Mouse (Mus musculus): Measurements from ENCODE around the gene Sorcs2. TPM values are rescaled to one million over a fixed set of nuclear protein-coding genes. Genes with fewer than 3 reads are reported as not detected.
A peak's percentile ranks its signal among the peaks of the same experiment; 100 is the strongest.

Sorcs2 gene
- total RNA-seq, 2 experiments from 2014 or later, result 49.2 to 54.8 TPM

GRCm38 (mm10) chr5:36154879-36155485 lies 243.0 kb downstream of the Sorcs2 start:
- Histone ChIP-seq H3K4me3 (no peak overlapping the region), H3K27ac (peak overlapping the region; percentile 55; the same call in 1 of the 2 replicates)
- TF ChIP-seq CTCF (conservative IDR thresholded peaks at IDR 0.05), result no peak
- no peak for DNase-seq (ENCODE audit: low spot score in 2 of 2)

GRCm38 (mm10) chr5:36153261-36153660 lies 244.7 kb downstream of the Sorcs2 start:
- no peak for DNase-seq (ENCODE audit: low spot score in 2 of 2)
- no peak overlapping the region for H3K4me3 ChIP-seq
- no peak for TF ChIP-seq CTCF (conservative IDR thresholded peaks at IDR 0.05)
- H3K27ac ChIP-seq, result no peak overlapping the region

- DNase-seq (ENCODE audit: low spot score in 2 of 2), result no peak
- Histone ChIP-seq H3K27ac (no peak overlapping the region), H3K4me3 (no peak overlapping the region)
- no peak for TF ChIP-seq CTCF (conservative IDR thresholded peaks at IDR 0.05)
These were observed 246.9 kb downstream of the Sorcs2 start for GRCm38 (mm10) chr5:36151086-36151485.

- DNase-seq (ENCODE audit: low spot score in 2 of 2), result no peak
- peak; percentile 54 for TF ChIP-seq CTCF (conservative IDR thresholded peaks at IDR 0.05)
These were observed 248.8 kb downstream of the Sorcs2 start for GRCm38 (mm10) chr5:36149098-36149497.

GRCm38 (mm10) chr5:36146589-36146988 lies 251.3 kb downstream of the Sorcs2 start:
- Histone ChIP-seq H3K4me3 (no peak overlapping the region), H3K27ac (no peak overlapping the region)
- DNase-seq (ENCODE audit: low spot score in 2 of 2), result no peak
- no peak for TF ChIP-seq CTCF (conservative IDR thresholded peaks at IDR 0.05)

More at GRCm38 (mm10) chr5:36149098-36149497, 248.8 kb downstream of the Sorcs2 start:
- H3K27ac ChIP-seq, result no peak overlapping the region
- H3K4me3 ChIP-seq, result no peak overlapping the region

GRCm38 (mm10) chr5:36144560-36144959 lies 253.4 kb downstream of the Sorcs2 start:
- TF ChIP-seq CTCF (conservative IDR thresholded peaks at IDR 0.05), result no peak
- Histone ChIP-seq H3K27ac (no peak overlapping the region), H3K4me3 (no peak overlapping the region)
- DNase-seq (ENCODE audit: low spot score in 2 of 2), result no peak

GRCm38 (mm10) chr5:36141676-36142255 lies 256.2 kb downstream of the Sorcs2 start:
- TF ChIP-seq CTCF (conservative IDR thresholded peaks at IDR 0.05), result no peak
- Histone ChIP-seq H3K4me3 (no peak overlapping the region), H3K27ac (no peak overlapping the region)
- DNase-seq (ENCODE audit: low spot score in 2 of 2), result no peak

- TF ChIP-seq CTCF (conservative IDR thresholded peaks at IDR 0.05), result peak; percentile 59
- Histone ChIP-seq H3K27ac (no peak overlapping the region), H3K4me3 (no peak overlapping the region)
- DNase-seq (ENCODE audit: low spot score in 2 of 2), result no peak
These were observed 256.8 kb downstream of the Sorcs2 start for GRCm38 (mm10) chr5:36141112-36141511.

- H3K4me3 ChIP-seq, result no peak overlapping the region
- no peak overlapping the region for H3K27ac ChIP-seq
- DNase-seq (ENCODE audit: low spot score in 2 of 2), result no peak
- no peak for TF ChIP-seq CTCF (conservative IDR thresholded peaks at IDR 0.05)
These were observed 258.2 kb downstream of the Sorcs2 start for GRCm38 (mm10) chr5:36139766-36140165.

- no peak for DNase-seq (ENCODE audit: low spot score in 2 of 2)
- Histone ChIP-seq H3K27ac (no peak overlapping the region), H3K4me3 (no peak overlapping the region)
- peak; percentile 50 for TF ChIP-seq CTCF (conservative IDR thresholded peaks at IDR 0.05)
These were observed 261.9 kb downstream of the Sorcs2 start for GRCm38 (mm10) chr5:36135874-36136542.

- no peak overlapping the region for H3K4me3 ChIP-seq
- TF ChIP-seq CTCF (conservative IDR thresholded peaks at IDR 0.05), result no peak
- H3K27ac ChIP-seq, result peak overlapping the region; percentile 18; the same call in 1 of the 2 replicates
- DNase-seq (ENCODE audit: low spot score in 2 of 2), result no peak
These were observed 263.6 kb downstream of the Sorcs2 start for GRCm38 (mm10) chr5:36134302-36134701.

GRCm38 (mm10) chr5:36133893-36134292 lies 264.0 kb downstream of the Sorcs2 start:
- no peak for DNase-seq (ENCODE audit: low spot score in 2 of 2)
- TF ChIP-seq CTCF (conservative IDR thresholded peaks at IDR 0.05), result no peak; the same call in 1 of the 2 replicates
- H3K4me3 ChIP-seq, result no peak overlapping the region
- peak overlapping the region; percentile 21; the same call in 1 of the 2 replicates for H3K27ac ChIP-seq

GRCm38 (mm10) chr5:36130393-36131011 lies 267.4 kb downstream of the Sorcs2 start:
- H3K27ac ChIP-seq, result peak overlapping the region; percentile 68
- DNase-seq (ENCODE audit: low spot score in 2 of 2), result peak; percentile 26 to 39

More at GRCm38 (mm10) chr5:36130393-36131011, 267.4 kb downstream of the Sorcs2 start:
- no peak overlapping the region for H3K4me3 ChIP-seq
- no peak for TF ChIP-seq CTCF (conservative IDR thresholded peaks at IDR 0.05)
